Mouse (Mus musculus): ENCODE results near the gene Wdr72. TPM values are rescaled to one million over a fixed set of nuclear protein-coding genes. Genes with fewer than 3 reads are reported as not detected.

The Wdr72 gene
- total and polyA plus RNA-seq, 2 experiments from 2014 or later = 0.27 to 0.42 TPM

DNA sequence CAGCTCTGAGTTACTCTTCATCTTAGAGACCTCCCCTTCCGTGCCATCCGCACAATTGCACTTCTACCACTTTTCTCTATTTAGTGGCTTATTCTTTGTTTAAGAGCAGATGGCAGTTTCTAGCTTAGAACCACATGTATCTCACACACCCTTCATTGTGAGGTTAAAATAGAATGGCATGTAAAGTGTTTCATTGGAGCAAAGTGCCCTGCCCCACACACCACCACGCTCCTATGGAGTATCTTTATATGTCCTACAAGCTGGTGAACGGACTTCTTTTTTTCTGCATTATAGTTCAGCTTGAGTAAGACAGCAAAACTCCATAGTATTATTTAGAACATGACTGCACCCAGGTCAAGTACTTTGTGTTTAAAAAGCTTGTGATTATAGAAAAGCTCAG lies 137.9 kb downstream of the Wdr72 start:
- H3K27ac ChIP-seq (ENCODE audit: low read depth, low read length) = no peak overlapping the region
- TF ChIP-seq CTCF (IDR thresholded peaks at IDR 0.05) = no peak
- H3K36me3 ChIP-seq (ENCODE audit: insufficient read depth, low read length) = no peaks in the 10 kb centered on the region
- DNase-seq (ENCODE audit: low spot score) (no peak), ATAC-seq (ENCODE audit: low FRiP score) (no peak)
- H3K9ac ChIP-seq (replicated peaks; ENCODE audit: low read length, poor library complexity, severe bottlenecking) = no peak overlapping the region
- WGBS = 91% methylated on average over 4 of the region's 4 CpGs
- H3K4me3 ChIP-seq (ENCODE audit: low read depth, low read length) = no peak overlapping the region
- H3K4me1 ChIP-seq (ENCODE audit: insufficient read depth, low read length) = no peaks in the 10 kb centered on the region
- H3K27me3 ChIP-seq (ENCODE audit: insufficient read depth, low read length) = no peaks in the 10 kb centered on the region
- no peak overlapping the region for H3K4me2 ChIP-seq (ENCODE audit: low read depth, low read length, poor library complexity, severe bottlenecking)
- H3K9me3 ChIP-seq (ENCODE audit: low read length) = no peaks in the 10 kb centered on the region

DNA sequence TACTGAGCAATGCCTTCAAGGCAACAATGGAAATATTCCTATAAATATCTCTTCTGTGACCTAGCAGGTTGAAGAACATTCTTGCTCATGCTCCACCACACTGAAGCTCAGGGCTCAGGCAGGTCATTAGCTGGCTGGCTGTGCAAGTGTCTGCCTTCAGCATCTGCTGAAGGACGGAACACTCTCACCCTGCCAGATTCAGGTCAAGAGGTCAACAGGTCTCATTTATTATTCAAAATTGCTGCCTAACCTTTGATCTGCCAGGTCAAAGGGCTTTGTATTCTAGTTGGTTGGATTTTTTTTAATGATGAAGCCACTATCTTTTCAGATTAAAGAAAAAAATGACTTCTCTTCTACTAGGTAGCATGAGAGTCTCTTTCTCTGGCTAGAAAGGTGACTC lies 139.3 kb downstream of the Wdr72 start:
- no peak for ATAC-seq (ENCODE audit: low FRiP score)
- H3K4me1 ChIP-seq (ENCODE audit: insufficient read depth, low read length) = no peaks in the 10 kb centered on the region

DNA sequence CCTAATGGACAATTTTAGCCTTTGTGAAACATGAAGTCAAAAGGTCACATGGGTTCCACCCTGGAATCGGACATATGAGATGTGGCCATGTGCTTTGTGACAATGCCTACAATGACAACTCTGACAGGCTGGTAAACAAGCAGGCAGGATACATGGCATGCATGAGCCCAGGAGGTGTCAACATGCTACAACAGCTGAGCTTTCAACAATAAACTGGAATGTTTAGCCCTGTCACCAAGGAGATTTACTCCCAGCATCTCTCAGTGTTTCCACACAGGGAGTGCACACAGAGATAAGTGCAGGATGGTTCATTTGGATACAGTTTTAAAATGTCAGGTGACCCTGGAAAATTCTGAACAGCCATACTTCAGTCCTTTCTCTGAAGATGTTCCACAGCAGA lies 140.4 kb downstream of the Wdr72 start:
- Histone ChIP-seq H3K9ac (replicated peaks; ENCODE audit: low read length, poor library complexity, severe bottlenecking) (no peak overlapping the region), H3K27me3 (ENCODE audit: insufficient read depth, low read length) (no peaks in the 10 kb centered on the region), H3K4me3 (ENCODE audit: low read depth, low read length) (no peak overlapping the region), H3K36me3 (ENCODE audit: insufficient read depth, low read length) (no peaks in the 10 kb centered on the region), H3K4me1 (ENCODE audit: insufficient read depth, low read length) (no peaks in the 10 kb centered on the region), H3K9me3 (ENCODE audit: low read length) (no peaks in the 10 kb centered on the region), H3K27ac (ENCODE audit: low read depth, low read length) (no peak overlapping the region), H3K4me2 (ENCODE audit: low read depth, low read length, poor library complexity, severe bottlenecking) (no peak overlapping the region)
- DNase-seq (ENCODE audit: low spot score) (no peak), ATAC-seq (ENCODE audit: low FRiP score) (no peak)
- no peak for TF ChIP-seq CTCF (IDR thresholded peaks at IDR 0.05)
- 53% methylated on average over 1 of the region's 1 CpGs for WGBS

More for the DNA sequence above, 139.3 kb downstream of the Wdr72 start:
- WGBS = 56% methylated on average over 1 of the region's 1 CpGs
- no peaks in the 10 kb centered on the region for H3K9me3 ChIP-seq (ENCODE audit: low read length)
- no peak for DNase-seq (ENCODE audit: low spot score)
- TF ChIP-seq CTCF (IDR thresholded peaks at IDR 0.05) = no peak
- H3K36me3 ChIP-seq (ENCODE audit: insufficient read depth, low read length) = no peaks in the 10 kb centered on the region
- H3K27ac ChIP-seq (ENCODE audit: low read depth, low read length) = no peak overlapping the region
- no peak overlapping the region for H3K4me3 ChIP-seq (ENCODE audit: low read depth, low read length)
- no peak overlapping the region for H3K9ac ChIP-seq (replicated peaks; ENCODE audit: low read length, poor library complexity, severe bottlenecking)
- no peaks in the 10 kb centered on the region for H3K27me3 ChIP-seq (ENCODE audit: insufficient read depth, low read length)
- H3K4me2 ChIP-seq (ENCODE audit: low read depth, low read length, poor library complexity, severe bottlenecking) = no peak overlapping the region

DNA sequence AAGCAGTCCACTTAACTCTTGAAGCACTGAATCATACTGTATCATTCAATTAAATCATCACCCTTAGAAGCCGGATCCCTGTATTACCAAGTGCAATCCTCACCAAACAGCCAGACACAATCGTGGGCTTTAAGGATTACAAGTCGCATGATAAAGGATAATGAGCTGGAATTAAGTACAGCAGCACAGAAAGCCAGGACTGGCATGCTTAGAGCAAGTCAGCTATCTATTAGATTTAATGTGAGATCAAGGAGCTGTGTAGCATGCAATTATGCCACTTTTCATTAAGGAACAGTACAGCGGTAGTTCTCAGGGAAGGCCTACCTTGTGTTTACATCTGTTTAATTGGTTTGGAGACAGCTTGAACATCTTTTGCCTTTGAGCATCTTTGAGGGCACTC lies 148.2 kb downstream of the Wdr72 start:
- DNase-seq (ENCODE audit: low spot score) = no peak
- Histone ChIP-seq H3K36me3 (ENCODE audit: insufficient read depth, low read length) (no peaks in the 10 kb centered on the region), H3K27ac (ENCODE audit: low read depth, low read length) (no peak overlapping the region), H3K4me1 (ENCODE audit: insufficient read depth, low read length) (peaks cover 3% of the 10 kb centered on the region; the same call in 1 of the 2 replicates), H3K4me2 (ENCODE audit: low read depth, low read length, poor library complexity, severe bottlenecking) (no peak overlapping the region), H3K4me3 (ENCODE audit: low read depth, low read length) (no peak overlapping the region), H3K9ac (replicated peaks; ENCODE audit: low read length, poor library complexity, severe bottlenecking) (no peak overlapping the region), H3K9me3 (ENCODE audit: low read length) (no peaks in the 10 kb centered on the region), H3K27me3 (ENCODE audit: insufficient read depth, low read length) (no peaks in the 10 kb centered on the region)
- WGBS = 29% methylated on average over 4 of the region's 4 CpGs
- ATAC-seq (ENCODE audit: low FRiP score) = no peak
- TF ChIP-seq CTCF (IDR thresholded peaks at IDR 0.05) = no peak

DNA sequence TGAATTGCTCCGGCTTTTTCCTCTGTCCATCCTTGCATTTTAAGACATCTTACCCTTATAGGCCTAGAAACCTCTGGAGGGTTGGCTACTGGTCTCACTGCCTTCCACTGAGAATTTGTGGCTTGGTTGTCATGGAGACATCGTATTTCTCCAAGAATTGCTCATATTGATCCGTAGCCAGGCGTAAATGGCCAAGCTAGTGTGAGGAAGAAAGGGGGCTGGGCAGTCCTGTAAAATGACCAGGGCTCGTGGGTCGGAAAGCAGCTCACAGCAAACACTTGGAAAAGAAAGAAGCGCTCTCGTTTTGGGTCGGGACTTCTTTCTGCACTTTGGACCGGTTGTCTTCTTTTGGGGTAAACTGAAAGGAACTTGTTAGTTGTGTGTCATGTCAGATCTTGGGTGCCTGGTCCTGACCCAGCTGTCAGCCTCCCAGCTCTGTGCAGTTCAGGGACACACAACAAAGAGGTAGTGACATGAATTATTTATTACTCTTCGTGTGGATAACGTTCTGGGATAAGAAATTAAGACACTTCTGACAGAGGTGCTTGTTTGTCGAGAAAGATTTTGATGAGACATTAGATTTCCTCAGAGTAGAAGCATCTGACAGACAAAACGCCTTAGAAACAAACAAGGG lies 167.7 kb downstream of the Wdr72 start:
- Histone ChIP-seq H3K4me3 (ENCODE audit: low read depth, low read length) (no peak overlapping the region), H3K4me1 (ENCODE audit: insufficient read depth, low read length) (peaks cover 7% of the 10 kb centered on the region; the same call in 1 of the 2 replicates), H3K27ac (ENCODE audit: low read depth, low read length) (no peak overlapping the region), H3K9me3 (ENCODE audit: low read length) (no peaks in the 10 kb centered on the region), H3K4me2 (ENCODE audit: low read depth, low read length, poor library complexity, severe bottlenecking) (peak overlapping the region; percentile 28), H3K36me3 (ENCODE audit: insufficient read depth, low read length) (no peaks in the 10 kb centered on the region), H3K9ac (replicated peaks; ENCODE audit: low read length, poor library complexity, severe bottlenecking) (no peak overlapping the region), H3K27me3 (ENCODE audit: insufficient read depth, low read length) (no peaks in the 10 kb centered on the region)
- DNase-seq (ENCODE audit: low spot score) (peak; percentile 79), ATAC-seq (ENCODE audit: low FRiP score) (peak; percentile 58; the same call in 1 of the 2 replicates)
- WGBS = 14% methylated on average over 14 of the region's 14 CpGs
- no peak for TF ChIP-seq CTCF (IDR thresholded peaks at IDR 0.05)

DNA sequence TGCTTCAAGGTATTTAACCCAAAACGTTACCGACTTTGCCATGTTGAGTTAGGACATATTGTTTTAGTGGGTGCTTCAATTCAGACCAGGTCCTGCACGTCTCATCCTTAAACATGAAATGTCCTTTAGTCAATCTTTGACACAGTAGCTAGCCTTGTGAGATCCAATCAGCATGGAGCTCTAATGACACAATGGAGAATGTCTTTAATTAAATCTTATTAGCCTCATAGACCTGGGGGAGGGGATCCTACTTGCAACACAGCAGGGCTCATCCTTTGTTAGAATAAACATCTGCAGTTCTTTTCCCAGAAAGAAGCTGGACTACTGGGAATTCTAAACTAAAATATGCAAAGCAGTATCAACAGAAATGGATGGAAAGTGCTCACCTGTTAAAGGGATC lies 171.9 kb downstream of the Wdr72 start:
- Histone ChIP-seq H3K4me1 (ENCODE audit: insufficient read depth, low read length) (peaks cover 7% of the 10 kb centered on the region; the same call in 1 of the 2 replicates), H3K4me3 (ENCODE audit: low read depth, low read length) (no peak overlapping the region), H3K27me3 (ENCODE audit: insufficient read depth, low read length) (no peaks in the 10 kb centered on the region), H3K27ac (ENCODE audit: low read depth, low read length) (no peak overlapping the region), H3K9ac (replicated peaks; ENCODE audit: low read length, poor library complexity, severe bottlenecking) (no peak overlapping the region), H3K9me3 (ENCODE audit: low read length) (no peaks in the 10 kb centered on the region), H3K36me3 (ENCODE audit: insufficient read depth, low read length) (no peaks in the 10 kb centered on the region), H3K4me2 (ENCODE audit: low read depth, low read length, poor library complexity, severe bottlenecking) (no peak overlapping the region)
- no peak for DNase-seq (ENCODE audit: low spot score)
- no peak for ATAC-seq (ENCODE audit: low FRiP score)
- TF ChIP-seq CTCF (IDR thresholded peaks at IDR 0.05) = no peak
- WGBS = 16% methylated on average over 3 of the region's 3 CpGs
